Mouse (Mus musculus): ENCODE measurements around the gene Zcchc14.

- TF ChIP-seq ZC3H11A (IDR thresholded peaks at IDR 0.05; ENCODE audit: borderline replicate concordance, low read depth, low read length) (no peak), HCFC1 (IDR thresholded peaks at IDR 0.05; ENCODE audit: borderline replicate concordance, insufficient read depth, low read length) (no peak), MAFK (IDR thresholded peaks at IDR 0.05; ENCODE audit: insufficient read depth, low read depth, low read length) (no peak), ZNF384 (IDR thresholded peaks at IDR 0.05; ENCODE audit: low read depth, low read length) (no peak)
These were observed 50.3 kb downstream of the Zcchc14 start for GRCm38 (mm10) chr8:121602411-121602810.

Data from ES-E14 (cell line).